Mouse (Mus musculus): ENCODE results near the gene Olfr1320. TPM values are rescaled to one million over a fixed set of nuclear protein-coding genes. Genes with fewer than 3 reads are reported as not detected.

The Olfr1320 gene
- not detected for total RNA-seq (2021)
- long read RNA-seq, experiment 1 = 0 reads
- long read RNA-seq, experiment 2 = 0 reads

- DNase-seq = no peak
Observed at GRCm38 (mm10) chrX:49672033-49672432, at the start of gene Olfr1320. Gene Olfr1320, plus strand, starts transcription at chrX:49672333.

- no peak for DNase-seq
Observed at GRCm38 (mm10) chrX:49627566-49627965, 44.6 kb upstream of the Olfr1320 start.

GRCm38 (mm10) chrX:49631195-49631594, 40.9 kb upstream of the Olfr1320 start:
- no peak for DNase-seq

- peak; percentile 3 for DNase-seq
Observed at GRCm38 (mm10) chrX:49660781-49661180, 11.4 kb upstream of the Olfr1320 start.

Other genes starting within 250 kb of the Olfr1320 start
- 10 to 100 TPM; 46.1 to 63.9 TPM for gene Arhgap36, start 208.4 kb upstream of the Olfr1320 start, total RNA-seq (2021)
- not detected for gene Olfr1321, start 62.7 kb downstream of the Olfr1320 start, total RNA-seq (2021)
- gene Igsf1, start 125.4 kb downstream of the Olfr1320 start, total RNA-seq (2021) = 10 to 100 TPM; 28.7 to 42.9 TPM
- not detected for gene Olfr1322, start 219.2 kb downstream of the Olfr1320 start, total RNA-seq (2021)

Data from gastrocnemius, postnatal 10 days (tissue).